Mouse (Mus musculus) stomach, embryonic 16.5 days (tissue): ENCODE measurements around the gene Slc22a12. TPM values are rescaled to one million over a fixed set of nuclear protein-coding genes. Genes with fewer than 3 reads are reported as not detected.

Source experiments
- ATAC-seq: fragments of 200-750 bp; cut with Nextera tagmentation; 2 replicates; pipeline ENCODE4 v1.8.0; 2017; ENCODE audit warnings: moderate number of reproducible peaks, moderate TSS enrichment; ENCODE audit not compliant: insufficient read depth, low FRiP score
- H3K27ac ChIP-seq: fragments of 300-500 bp; sonication (generic); 2 replicates; pipeline ENCODE4 v1.5.1; 2014; ENCODE audit warnings: low read length
- H3K27me3 ChIP-seq: fragments of 300-500 bp; sonication (generic); 2 replicates; pipeline ENCODE4 v1.6.1; 2014; ENCODE audit warnings: low read length, control low read depth, mixed read lengths; ENCODE audit not compliant: control insufficient read depth, insufficient read depth
- H3K36me3 ChIP-seq: fragments of 300-500 bp; sonication (generic); 2 replicates; pipeline ENCODE4 v1.6.1; 2014; ENCODE audit warnings: low read length; ENCODE audit not compliant: control insufficient read depth, insufficient read depth
- H3K4me1 ChIP-seq: fragments of 300-500 bp; sonication (generic); 2 replicates; pipeline ENCODE4 v1.6.1; 2014; ENCODE audit warnings: low read length, control low read depth, mixed read lengths; ENCODE audit not compliant: control insufficient read depth, insufficient read depth
- H3K4me2 ChIP-seq: fragments of 300-500 bp; sonication (generic); 2 replicates; pipeline ENCODE4 v1.6.1; 2014; ENCODE audit warnings: low read depth, low read length, mixed read lengths
- H3K4me3 ChIP-seq: fragments of 300-500 bp; sonication (generic); replicated peaks from 2 replicates; pipeline ENCODE4 v1.5.1; 2014; ENCODE audit warnings: mild to moderate bottlenecking, low read length
- H3K9ac ChIP-seq: fragments of 300-500 bp; sonication (generic); 2 replicates; pipeline ENCODE4 v1.6.1; 2014; ENCODE audit warnings: low read length
- H3K9me3 ChIP-seq: fragments of 300-500 bp; sonication (generic); replicated peaks from 2 replicates; pipeline ENCODE4 v1.6.1; 2016; ENCODE audit warnings: low read length, control low read depth; ENCODE audit not compliant: control insufficient read depth
- WGBS: fragments of 180-500 bp; shearing (Covaris S2); extraction: QIAGEN DNeasy Blood & Tissue Kit; methylation state at CpG from one replicate; pipeline ENCODE4 v1.1.7; 2014; 5-methylcytosine and 5-hydroxymethylcytosine counted together
- polyA plus RNA-seq: library from polyadenylated mRNA; unstranded; fragments of >200 nt; fragmentation: Nextera tagmentation; extraction: Ambion mirVana; gene quantifications from 2 replicates; pipeline ENCODE4 v1.2.1, GENCODE M21; 2015

Slc22a12 gene
- polyA plus RNA-seq, 1 experiment from 2014 or later: not detected

DNA sequence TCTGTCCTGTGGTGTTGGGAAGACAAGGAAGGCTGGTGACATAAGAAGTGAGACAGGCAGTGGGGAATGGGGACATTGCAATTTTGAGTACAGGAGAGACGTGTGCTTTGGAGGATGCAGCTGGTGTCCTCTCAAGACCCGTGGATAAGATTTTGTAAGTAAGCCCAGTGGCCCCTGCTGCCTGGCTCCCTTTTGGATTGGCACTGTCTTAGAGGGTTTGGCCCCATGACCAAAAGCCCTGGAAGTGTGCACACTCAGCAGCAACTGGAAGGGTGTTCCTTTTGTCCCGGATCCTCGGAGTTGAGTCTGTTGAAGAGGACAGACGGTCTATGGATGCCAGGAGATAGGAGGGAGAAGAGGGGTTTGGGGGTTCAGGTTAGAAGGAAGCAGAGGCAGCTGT, 2.6 kb upstream of the Slc22a12 start:
- Histone ChIP-seq H3K9me3 (no peaks in the 10 kb centered on the region), H3K9ac (no peak overlapping the region)
- WGBS: 90% methylated on average over 5 of the region's 5 CpGs

GRCm38 (mm10) chr19:6544712-6545111, 1.9 kb upstream of the Slc22a12 start:
- Histone ChIP-seq H3K9me3 (no peaks in the 10 kb centered on the region), H3K27me3 (no peaks in the 10 kb centered on the region), H3K27ac (no peak overlapping the region), H3K4me3 (no peak overlapping the region), H3K9ac (no peak overlapping the region), H3K36me3 (no peaks in the 10 kb centered on the region), H3K4me1 (no peaks in the 10 kb centered on the region), H3K4me2 (no peak overlapping the region)
- ATAC-seq: no peak
- WGBS: 86% methylated on average over 13 of the region's 13 CpGs

More for the DNA sequence above, 2.6 kb upstream of the Slc22a12 start:
- ATAC-seq: no peak
- H3K4me1 ChIP-seq: no peaks in the 10 kb centered on the region
- H3K4me2 ChIP-seq: no peak overlapping the region
- no peak overlapping the region for H3K27ac ChIP-seq
- H3K36me3 ChIP-seq: no peaks in the 10 kb centered on the region
- no peaks in the 10 kb centered on the region for H3K27me3 ChIP-seq
- H3K4me3 ChIP-seq: no peak overlapping the region

- Histone ChIP-seq H3K27ac (no peak overlapping the region), H3K9me3 (no peaks in the 10 kb centered on the region), H3K9ac (no peak overlapping the region), H3K4me2 (no peak overlapping the region), H3K4me1 (no peaks in the 10 kb centered on the region), H3K27me3 (no peaks in the 10 kb centered on the region), H3K36me3 (no peaks in the 10 kb centered on the region), H3K4me3 (no peak overlapping the region)
- WGBS: 57% methylated on average over 7 of the region's 7 CpGs
- no peak for ATAC-seq
Measured at GRCm38 (mm10) chr19:6543518-6543917, 686 bp upstream of the Slc22a12 start.

DNA sequence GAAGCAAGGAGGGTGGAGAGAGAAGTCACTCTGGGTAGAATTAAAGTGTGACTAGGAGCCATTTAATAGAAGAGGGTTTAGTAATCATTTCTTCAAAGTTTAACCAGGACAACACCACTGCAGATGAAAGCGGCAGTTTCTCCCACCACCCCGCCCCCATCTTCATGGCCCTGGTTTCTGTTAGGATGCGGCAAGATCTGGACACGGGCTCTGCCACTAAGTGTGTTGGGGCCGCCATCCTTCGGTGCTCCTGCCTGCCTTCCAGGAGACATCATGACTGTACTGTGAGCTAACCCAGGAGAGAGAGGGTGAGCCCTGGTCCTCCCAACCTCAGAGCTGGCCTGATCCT, 177 bp upstream of the Slc22a12 start:
- 89% methylated on average over 6 of the region's 6 CpGs for WGBS
- Histone ChIP-seq H3K9ac (no peak overlapping the region), H3K9me3 (no peaks in the 10 kb centered on the region), H3K4me1 (no peaks in the 10 kb centered on the region), H3K36me3 (no peaks in the 10 kb centered on the region), H3K27me3 (no peaks in the 10 kb centered on the region), H3K27ac (no peak overlapping the region), H3K4me3 (no peak overlapping the region), H3K4me2 (no peak overlapping the region)
- ATAC-seq: no peak

DNA sequence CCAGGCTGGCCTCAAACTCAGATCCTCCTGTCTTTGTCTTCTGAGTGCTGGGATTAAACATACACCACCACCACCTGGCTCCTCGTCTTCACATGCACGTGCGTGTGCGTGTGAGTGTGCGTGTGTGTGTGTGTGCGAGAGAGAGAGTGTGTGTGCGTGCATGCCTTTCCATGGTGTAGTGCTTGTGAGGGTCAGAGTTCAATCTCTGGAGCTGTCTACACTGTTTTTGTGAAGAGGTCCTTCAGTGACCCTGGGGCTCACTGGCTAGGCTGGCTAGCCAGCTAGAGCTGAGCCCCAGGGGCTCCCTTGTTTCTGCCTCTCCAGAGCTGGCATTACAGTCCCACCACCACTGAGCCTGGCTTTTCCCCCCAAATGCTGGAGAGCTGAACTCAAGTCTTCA, 1.3 kb downstream of the Slc22a12 start:
- H3K36me3 ChIP-seq: no peaks in the 10 kb centered on the region
- H3K9ac ChIP-seq: no peak overlapping the region
- ATAC-seq: no peak
- no peak overlapping the region for H3K4me2 ChIP-seq
- H3K4me3 ChIP-seq: no peak overlapping the region
- no peaks in the 10 kb centered on the region for H3K4me1 ChIP-seq
- H3K9me3 ChIP-seq: no peaks in the 10 kb centered on the region
- H3K27ac ChIP-seq: no peak overlapping the region
- no peaks in the 10 kb centered on the region for H3K27me3 ChIP-seq
- 87% methylated on average over 7 of the region's 7 CpGs for WGBS

GRCm38 (mm10) chr19:6540191-6540590, 2.6 kb downstream of the Slc22a12 start:
- no peak overlapping the region for H3K9ac ChIP-seq
- H3K27me3 ChIP-seq: no peaks in the 10 kb centered on the region
- ATAC-seq: no peak
- H3K4me1 ChIP-seq: no peaks in the 10 kb centered on the region
- no peak overlapping the region for H3K4me3 ChIP-seq
- WGBS: 66% methylated on average over 6 of the region's 6 CpGs
- H3K27ac ChIP-seq: no peak overlapping the region
- no peaks in the 10 kb centered on the region for H3K36me3 ChIP-seq
- no peak overlapping the region for H3K4me2 ChIP-seq
- no peaks in the 10 kb centered on the region for H3K9me3 ChIP-seq

- 77% methylated on average over 4 of the region's 4 CpGs for WGBS
- Histone ChIP-seq H3K4me1 (0 out of 2 replicates have a peak, but pooled peaks cover 2% of the 10 kb centered on the region), H3K4me2 (no peak overlapping the region), H3K9ac (no peak overlapping the region), H3K9me3 (no peaks in the 10 kb centered on the region), H3K27ac (no peak overlapping the region), H3K4me3 (no peak overlapping the region), H3K36me3 (no peaks in the 10 kb centered on the region), H3K27me3 (no peaks in the 10 kb centered on the region)
- no peak for ATAC-seq
Measured at GRCm38 (mm10) chr19:6539592-6539991, 3.2 kb downstream of the Slc22a12 start.

DNA sequence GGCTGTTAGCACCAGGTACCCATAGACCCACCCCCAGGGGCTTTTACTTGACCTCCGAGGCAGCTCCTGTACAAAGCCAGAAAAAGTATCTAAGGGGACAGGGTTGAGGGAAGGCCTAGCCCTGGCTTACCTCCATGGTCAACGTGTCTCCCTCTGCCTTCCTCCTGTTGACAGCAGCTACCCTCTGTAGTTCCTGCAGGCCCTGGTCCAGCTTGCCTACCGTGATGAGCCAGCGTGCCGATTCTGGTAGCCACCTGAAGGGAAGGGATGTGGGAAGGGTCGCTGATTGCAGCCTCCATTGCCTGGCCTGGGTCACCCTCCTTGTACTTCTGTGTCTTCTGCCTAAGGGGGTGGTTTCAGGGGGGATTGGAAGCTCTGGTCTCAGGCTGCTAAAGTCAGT, 4.3 kb downstream of the Slc22a12 start:
- Histone ChIP-seq H3K27ac (no peak overlapping the region), H3K4me2 (no peak overlapping the region), H3K36me3 (no peaks in the 10 kb centered on the region), H3K9me3 (no peaks in the 10 kb centered on the region), H3K4me3 (no peak overlapping the region), H3K4me1 (peaks cover 7% of the 10 kb centered on the region; the same call in 1 of the 2 replicates), H3K27me3 (0 out of 2 replicates have a peak, but pooled peaks cover 5% of the 10 kb centered on the region), H3K9ac (no peak overlapping the region)
- WGBS: 86% methylated on average over 6 of the region's 6 CpGs
- no peak for ATAC-seq

DNA sequence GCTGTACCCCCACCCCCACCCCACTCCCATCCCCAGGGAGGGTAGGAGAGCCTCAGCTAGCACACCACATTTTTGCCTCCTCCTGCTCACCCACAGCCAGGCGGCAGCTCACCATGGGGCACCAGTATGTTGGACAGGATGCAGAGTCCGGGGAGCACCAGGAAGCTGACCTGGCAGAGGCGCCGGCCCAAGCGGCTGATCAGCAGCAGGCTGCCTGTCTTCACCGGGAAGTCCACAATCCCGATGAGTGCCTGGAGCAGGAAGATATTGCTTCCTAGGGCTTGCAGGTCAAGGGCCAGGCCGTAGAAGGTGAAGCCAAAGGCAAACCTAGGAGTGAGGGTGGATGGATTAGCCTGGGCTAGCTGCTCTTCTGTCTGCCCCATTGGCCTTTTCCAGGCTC, 5.3 kb downstream of the Slc22a12 start:
- Histone ChIP-seq H3K9me3 (no peaks in the 10 kb centered on the region), H3K36me3 (no peaks in the 10 kb centered on the region), H3K4me2 (no peak overlapping the region), H3K9ac (no peak overlapping the region), H3K4me1 (peaks cover 12% of the 10 kb centered on the region; the same call in 1 of the 2 replicates), H3K4me3 (no peak overlapping the region), H3K27me3 (peaks cover 11% of the 10 kb centered on the region; the same call in 1 of the 2 replicates), H3K27ac (no peak overlapping the region)
- WGBS: 66% methylated on average over 8 of the region's 8 CpGs
- no peak for ATAC-seq

- H3K9me3 ChIP-seq: no peaks in the 10 kb centered on the region
- H3K27ac ChIP-seq: no peak overlapping the region
- WGBS: 67% methylated on average over 6 of the region's 6 CpGs
- no peaks in the 10 kb centered on the region for H3K36me3 ChIP-seq
- H3K4me1 ChIP-seq: peaks cover 19% of the 10 kb centered on the region
- no peak overlapping the region for H3K4me2 ChIP-seq
- no peak overlapping the region for H3K4me3 ChIP-seq
- no peak overlapping the region for H3K9ac ChIP-seq
- H3K27me3 ChIP-seq: peaks cover 16% of the 10 kb centered on the region
- no peak for ATAC-seq
Measured at GRCm38 (mm10) chr19:6536696-6537095, 6.1 kb downstream of the Slc22a12 start.
